Mouse (Mus musculus) small intestine, adult 2 months (tissue): ENCODE measurements around the gene Gab2.

Experiments used
- CTCF ChIP-seq: fragments of 200-500 bp; IDR thresholded peaks from 2 replicates; pipeline ENCODE4 v1.5.1; 2012; ENCODE audit warnings: low read depth, mild to moderate bottlenecking, control low read depth, inconsistent platforms, low read length, moderate library complexity, mixed read lengths; ENCODE audit not compliant: insufficient replicate concordance, insufficient read length; ENCODE audit errors: extremely low read depth
- POLR2A ChIP-seq: fragments of 200-500 bp; IDR thresholded peaks from 2 replicates; pipeline ENCODE4 v1.6.1; 2012; ENCODE audit warnings: low read depth, mild to moderate bottlenecking, control low read depth, inconsistent platforms, low read length, moderate library complexity

- TF ChIP-seq POLR2A (no peak), CTCF (no peak)
Measured at GRCm38 (mm10) chr7:97247661-97248060, 166.3 kb downstream of the Gab2 start.
